Mouse (Mus musculus) thymus, adult 18-20 months (tissue): ENCODE measurements around the gene Unc79.

Experiments used
- DNase-seq, 2 experiments: peaks; one replicate each; pipeline ENCODE4 v3.0.0; 2022; ENCODE audit warnings: mixed read lengths in 2 of 2

The Unc79 gene

DNA sequence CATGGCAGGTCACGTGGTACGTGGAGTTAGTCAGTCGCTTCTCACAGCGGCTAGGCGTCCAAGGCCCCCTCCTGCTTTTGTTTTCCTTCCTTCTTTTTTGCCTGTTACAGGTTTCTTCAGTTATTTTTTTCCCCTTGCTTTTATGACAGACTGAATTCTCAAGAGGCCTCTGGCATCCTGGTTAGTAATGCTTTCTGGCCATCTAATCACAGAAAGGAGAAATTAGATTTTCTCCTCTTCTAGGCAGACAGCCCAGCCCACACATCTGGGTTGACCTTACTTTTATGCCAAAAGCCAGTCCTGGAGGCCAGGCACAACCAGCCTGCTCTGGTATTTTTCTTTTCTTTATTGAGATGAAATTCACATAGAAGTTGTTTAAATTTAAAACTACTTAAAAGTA is 94.1 kb downstream of the Unc79 start:
- no peak for DNase-seq

DNA sequence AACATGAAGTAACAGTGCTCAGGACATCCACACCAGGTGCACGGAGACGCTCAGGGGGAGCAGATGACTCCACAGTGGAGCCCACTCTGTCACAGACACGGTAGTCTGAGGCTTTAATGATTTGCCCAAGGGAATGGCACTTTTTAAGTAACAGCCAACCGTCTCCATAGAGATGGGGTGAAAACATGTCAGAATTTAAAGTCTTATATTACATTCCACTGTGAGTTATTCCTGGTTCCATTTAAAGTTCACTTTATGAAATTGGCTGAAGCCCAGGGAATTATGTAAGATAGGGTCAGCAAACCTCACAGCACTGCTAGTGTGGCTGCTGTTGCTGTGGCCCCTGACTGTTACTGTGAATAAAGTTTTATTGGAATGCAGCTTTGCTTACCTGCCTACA is 95.8 kb downstream of the Unc79 start:
- no peak for DNase-seq

DNA sequence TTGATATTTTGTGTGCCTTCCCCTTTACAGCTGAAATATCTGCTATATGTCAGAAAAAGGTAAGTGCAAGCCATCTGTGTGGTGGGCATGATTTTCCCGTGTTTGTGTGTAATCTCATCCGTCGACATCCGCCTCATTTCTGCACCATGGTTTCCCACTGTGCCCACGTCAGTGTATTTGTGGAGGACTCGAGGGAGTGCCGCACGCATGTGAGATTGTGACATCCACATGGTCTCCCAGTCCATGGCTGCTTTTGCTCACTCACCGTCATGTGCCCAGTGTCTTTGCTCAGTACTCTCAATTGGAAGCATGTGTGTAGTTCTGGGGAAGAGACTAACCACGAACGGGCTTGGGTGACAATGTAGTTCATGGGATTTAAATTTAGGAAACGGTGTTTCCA is 101.2 kb downstream of the Unc79 start:
- no peak for DNase-seq

DNA sequence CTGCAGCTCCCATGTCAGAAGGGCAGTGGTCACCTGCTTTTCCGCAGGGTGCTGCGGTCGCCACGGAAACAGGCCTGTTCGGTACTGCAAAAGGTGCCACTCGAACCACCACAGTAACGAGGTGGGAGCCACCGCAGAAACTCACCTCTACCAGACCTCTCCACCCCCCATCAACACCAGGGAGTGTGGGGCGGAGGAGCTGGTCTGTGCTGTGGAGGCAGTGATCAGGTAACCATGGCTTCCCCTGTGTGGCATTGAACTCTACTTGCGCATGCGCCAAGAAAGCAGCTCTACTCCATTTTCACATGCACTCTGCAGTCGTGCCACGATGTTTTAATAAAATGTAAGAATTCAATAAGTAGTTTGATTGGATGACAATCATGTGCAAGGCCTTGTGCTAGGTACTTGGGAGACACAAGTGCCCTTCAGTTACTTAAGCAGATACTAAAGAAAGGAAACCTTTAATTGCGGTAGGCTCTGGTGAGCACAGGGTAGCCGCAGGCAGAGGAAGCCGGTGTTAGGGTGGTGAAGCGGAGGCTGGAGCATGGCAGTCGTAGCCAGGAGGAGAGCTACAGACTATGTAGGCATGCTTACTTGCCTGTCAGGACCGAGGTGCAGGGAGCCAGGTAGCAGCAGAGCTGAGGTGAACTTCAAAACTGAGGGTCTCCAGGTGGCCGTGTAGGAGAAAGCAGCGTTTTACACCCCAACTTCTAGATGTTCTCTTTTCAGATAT is 110.8 kb downstream of the Unc79 start:
- DNase-seq, result no peak

DNA sequence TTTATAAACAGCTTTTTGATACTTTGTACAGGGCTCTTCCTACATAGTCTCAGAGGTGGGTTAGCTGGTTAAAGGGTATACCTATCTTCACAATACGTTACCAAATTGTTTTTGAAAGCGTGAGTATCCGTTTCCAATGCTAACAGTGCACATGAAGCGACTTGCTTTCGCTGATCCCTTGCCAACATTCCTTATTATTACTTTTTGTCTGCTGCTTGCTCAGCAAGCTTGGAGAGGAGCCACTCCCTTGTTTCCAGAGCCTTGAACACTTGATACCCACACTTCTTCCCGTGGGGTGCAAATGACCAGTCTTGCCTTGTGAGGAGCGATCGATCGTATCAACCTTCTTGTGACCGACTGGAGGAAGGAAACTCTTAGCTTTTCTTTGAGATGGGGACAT is 112.1 kb downstream of the Unc79 start:
- DNase-seq, result no peak

DNA sequence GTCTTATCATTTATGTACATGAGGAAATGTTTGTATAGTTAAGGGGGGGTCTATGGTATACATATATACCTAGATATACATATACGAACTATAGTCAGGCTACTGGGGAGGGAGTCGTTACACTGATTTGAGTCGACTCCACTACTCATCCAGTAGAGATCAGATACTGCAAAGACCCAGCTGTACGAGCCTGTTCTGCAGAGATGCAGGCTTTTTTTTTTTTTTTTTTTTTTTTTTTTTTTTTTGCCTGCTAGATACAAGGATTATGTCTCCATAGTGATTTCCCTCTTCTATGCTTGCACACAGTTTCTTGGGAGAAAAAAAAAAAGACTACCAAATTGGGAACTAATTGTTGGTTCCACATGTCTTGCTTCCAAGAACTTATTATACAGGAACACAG is 113.5 kb downstream of the Unc79 start:
- no peak for DNase-seq

DNA sequence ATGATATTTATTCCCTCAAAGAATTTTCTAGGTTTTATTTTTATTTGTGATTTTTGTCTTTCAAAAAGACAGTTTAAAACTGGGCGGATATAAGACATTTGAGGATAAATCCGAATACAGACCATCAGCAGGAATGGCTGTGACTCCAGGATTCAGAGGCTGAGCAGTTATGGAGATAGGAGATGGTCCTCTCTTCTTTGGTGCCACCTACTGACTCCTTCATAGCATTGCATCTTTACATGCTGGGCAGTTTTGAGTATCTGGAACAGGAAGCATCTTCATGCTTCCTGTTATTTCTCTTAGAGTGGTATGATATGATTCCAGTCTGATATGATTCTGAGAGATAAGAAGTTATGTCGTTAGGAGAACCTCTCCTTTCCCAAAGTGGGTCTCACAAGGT is 116.3 kb downstream of the Unc79 start:
- DNase-seq, result no peak

DNA sequence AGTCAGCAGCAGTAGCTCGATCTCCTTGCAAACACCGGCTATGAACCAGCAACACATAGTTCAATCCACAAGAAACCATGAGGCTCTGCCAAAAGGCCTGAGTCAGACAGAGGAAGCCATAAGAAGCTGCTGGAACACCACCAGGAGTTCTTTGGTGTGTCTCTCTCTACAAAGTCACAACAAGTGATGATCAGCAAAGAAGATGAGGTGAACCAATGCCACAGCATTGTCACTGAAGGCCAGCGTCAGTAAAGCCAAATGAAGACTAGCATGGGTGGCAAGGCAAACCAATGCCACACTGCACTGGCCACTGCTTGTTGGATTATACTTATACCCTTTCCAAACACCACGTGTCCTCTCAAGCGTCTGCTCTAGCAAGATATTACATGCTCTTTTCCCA is 119.5 kb downstream of the Unc79 start:
- DNase-seq, result no peak

DNA sequence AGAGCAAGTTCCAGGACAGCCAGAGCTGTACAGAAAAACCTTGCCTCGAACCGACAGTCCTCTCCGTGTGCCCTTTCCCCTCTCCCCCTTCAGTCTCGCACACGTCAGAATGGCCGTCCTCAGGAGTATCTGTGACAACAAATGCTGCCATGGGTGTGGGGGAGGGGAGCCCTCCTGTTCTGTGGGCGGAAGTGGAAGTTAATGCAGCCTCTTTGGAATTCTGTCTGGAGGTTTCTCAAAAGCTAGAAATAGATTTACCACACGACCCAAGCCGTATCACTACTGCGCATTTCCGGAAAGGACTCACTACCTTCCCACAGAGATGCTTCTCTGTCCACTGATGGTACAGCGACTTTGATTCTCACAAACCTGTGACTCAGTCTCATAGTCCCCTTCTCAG is 120.9 kb downstream of the Unc79 start:
- DNase-seq, result no peak

DNA sequence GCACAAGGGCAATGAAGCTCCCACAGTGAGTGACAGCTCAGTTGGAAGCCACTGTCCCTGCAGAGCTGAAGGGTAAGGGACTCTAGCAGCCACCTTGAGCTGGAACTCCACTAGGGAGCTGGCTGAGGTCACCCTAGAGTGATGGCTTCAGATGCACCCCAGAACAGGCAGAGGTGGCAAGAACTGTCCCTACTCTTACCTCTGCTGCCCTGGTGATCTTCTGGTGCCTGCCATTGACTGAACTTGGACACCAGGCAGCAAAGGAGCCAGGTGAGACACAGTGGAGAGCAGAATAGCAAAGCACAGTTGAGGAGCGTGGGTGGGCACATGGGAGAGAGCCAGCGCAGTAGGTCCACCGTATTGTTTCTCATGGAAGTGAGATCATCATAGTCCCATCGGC is 125.3 kb downstream of the Unc79 start:
- no peak for DNase-seq

DNA sequence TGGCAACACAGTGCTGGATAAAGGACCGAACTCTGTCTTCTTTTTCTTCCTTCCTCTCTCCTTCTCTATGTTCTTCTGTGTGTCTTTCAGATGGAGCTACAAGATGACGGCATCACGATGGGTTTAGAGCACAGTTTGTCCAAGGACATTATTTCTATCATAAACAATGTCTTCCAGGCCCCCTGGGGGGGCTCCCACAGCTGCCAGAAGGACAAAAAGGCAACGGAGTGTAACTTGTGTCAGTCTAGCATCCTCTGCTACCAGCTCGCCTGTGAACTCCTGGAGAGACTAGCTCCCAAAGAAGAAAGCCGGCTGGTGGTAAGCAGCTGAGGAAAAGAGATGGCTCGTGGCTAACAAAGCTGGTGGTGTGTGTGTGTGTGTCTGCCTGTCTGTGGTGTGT is 130.1 kb downstream of the Unc79 start:
- DNase-seq, result no peak

DNA sequence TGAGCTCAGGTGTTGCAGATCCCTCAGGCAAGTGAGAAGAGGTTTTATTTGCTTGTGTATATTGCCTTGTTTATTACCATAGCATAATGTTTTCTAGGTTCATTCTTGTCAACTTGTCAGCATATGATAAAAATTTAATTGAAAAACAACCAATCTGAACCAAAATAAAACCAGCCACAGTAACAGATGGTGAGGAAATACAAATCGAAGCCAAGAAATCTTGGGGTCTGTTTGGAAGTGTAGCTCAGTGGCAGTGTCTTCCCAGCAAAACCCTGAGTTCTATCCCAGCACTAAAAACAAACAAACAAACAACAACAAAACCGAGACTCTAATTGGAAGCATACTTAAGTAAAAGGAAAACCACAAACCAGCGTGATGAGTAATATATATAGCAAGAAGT is 131.4 kb downstream of the Unc79 start:
- no peak for DNase-seq

DNA sequence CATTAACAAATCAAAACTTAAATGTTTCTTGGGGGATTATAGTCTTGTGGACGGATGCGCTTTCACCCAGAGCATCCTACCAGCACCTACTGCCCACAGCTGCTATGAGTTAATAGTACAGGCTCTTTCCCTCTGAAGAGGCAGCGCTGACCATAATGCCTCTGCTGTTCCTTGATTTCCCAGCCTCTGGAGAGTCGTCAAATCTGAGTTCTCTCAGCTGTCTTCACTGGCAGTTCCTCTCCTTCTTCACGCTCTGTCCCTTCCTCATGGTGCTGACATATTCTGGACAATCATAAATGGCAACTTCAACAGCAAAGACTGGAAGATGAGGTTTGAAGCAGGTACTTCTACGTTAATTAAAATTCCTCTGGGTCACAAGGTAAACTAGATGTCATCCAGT is 143.2 kb downstream of the Unc79 start:
- no peak for DNase-seq

DNA sequence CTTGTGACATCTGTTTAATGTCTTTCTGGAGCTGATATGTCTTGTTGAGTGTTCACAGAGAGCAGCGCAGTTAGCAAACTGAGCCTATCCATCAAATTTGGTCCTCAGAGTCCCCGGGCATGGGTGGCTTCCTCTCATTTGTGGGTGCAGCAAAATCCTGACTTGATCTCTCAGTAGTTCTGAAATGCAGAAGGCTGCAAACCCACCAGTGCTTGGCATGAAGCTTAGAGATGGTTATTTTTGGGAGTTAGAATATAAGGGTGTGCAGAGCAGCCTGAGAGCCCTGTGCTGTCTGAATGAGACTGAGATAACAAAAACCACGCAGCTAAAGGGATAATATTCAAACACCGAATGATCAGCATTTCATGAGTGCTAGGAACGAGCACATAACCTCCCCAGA is 146.5 kb downstream of the Unc79 start:
- DNase-seq, result no peak

DNA sequence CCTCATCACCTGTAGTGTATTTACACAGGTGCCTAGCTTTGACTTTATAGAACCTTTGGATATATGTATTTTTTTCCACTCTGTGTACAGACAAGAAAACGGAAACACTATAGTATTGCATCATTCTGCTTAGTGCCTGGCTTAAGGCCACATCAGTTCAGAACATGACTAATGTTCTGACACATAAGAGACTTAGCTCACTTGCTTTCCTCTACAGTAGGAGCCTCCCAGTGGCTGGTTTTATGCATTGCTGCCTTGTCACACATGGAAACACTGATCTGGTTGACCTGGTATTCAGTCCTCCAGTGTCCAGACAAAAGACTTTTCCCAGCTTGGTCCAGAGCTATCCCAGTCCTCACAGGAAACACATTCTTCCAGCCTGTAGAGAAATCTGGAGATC is 150.5 kb downstream of the Unc79 start:
- DNase-seq, result no peak

DNA sequence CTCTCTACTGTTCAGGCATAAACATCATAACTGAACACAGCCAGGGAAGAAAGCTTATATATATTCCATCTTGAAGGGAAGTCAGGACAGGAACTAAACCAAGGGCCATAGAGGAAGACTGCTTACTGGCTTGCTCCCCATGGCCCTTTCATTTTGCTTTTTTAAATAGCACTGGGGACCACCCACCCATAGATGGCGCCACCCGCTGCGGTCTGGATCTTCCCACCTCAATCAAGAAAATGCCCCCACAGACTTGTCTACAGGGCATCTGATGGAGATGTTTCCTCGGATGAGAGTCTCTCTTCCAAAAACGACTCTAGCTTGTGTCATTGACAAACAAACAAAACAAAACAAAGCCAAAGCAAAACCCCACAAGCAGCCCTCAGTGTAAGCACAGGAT is 151.4 kb downstream of the Unc79 start:
- no peak for DNase-seq

DNA sequence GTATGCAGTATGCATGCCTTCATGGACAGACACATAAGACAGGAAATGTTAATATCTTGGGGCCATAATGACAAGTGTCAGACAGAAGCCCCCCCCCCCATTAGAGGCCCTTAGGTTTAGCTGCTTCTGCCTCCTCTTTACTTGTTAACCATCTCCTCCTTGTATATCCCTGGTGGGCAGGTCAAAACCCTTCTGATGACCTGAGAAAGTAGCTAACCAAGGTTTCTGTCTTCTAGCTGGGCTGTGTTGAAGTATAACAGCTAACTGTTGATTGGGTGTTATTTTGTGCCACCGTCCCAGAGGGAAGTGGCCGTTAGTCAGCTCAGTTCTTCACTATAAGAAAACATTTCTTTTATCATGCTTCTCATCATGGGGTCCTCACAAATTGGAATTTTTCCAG is 154.4 kb downstream of the Unc79 start:
- no peak for DNase-seq

DNA sequence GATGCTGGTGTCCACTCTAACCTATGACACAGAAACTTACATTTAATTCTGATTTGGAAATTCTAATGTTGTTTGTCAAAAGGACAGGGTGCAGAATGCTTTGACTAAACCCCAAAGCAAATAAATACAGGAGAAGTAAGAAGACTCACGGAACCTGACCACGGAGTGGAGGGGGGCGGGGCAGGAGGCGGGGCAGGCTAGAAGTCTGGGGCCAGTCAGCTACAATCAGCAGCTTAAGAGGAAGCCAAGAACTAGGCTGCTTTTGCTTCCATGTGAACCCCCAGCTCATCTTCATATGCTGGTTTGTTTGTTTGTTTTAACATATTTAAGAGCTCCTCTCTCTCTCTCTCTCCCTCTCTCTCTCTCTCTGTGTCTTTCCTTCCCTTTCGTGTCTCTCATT is 154.9 kb downstream of the Unc79 start:
- no peak for DNase-seq

DNA sequence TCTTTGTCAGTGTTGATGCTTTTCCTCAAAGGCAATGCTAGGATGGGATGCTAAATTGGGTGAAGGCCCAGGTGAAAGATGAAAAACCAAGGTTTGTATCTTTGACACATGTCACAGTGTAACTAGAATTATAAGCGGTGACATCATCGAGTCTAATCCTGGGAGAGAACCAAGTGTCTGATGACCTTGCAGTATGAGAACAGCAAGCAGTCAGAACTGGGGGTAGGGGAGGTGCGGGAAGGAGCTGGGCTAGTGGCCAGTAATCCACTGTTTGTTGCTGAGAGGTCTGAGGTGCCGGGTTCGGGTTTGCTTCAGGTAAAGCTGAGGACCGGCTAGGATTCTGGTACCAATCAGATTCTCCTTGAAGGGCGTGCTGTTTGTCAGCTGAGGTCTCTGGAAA is 160.6 kb downstream of the Unc79 start:
- no peak for DNase-seq

DNA sequence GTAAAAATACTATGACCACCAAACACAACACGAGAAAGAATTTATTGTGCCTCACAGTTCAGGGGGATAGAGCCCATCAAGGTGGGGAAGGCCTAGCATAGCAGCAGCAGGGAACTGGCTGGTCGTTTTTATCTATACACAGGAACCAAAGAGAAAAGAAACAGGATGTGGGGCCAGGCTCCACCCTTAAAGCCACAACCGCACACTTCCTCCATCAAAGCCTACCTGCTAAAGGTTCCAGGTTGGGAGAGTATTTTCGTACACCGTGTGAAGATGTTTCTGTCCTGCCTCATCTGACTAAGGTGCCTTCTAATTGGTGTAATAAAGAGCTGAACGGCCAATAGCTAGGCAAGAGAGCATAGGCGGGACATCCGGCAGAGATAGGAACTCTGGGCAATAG is 168.0 kb downstream of the Unc79 start:
- DNase-seq, result no peak

DNA sequence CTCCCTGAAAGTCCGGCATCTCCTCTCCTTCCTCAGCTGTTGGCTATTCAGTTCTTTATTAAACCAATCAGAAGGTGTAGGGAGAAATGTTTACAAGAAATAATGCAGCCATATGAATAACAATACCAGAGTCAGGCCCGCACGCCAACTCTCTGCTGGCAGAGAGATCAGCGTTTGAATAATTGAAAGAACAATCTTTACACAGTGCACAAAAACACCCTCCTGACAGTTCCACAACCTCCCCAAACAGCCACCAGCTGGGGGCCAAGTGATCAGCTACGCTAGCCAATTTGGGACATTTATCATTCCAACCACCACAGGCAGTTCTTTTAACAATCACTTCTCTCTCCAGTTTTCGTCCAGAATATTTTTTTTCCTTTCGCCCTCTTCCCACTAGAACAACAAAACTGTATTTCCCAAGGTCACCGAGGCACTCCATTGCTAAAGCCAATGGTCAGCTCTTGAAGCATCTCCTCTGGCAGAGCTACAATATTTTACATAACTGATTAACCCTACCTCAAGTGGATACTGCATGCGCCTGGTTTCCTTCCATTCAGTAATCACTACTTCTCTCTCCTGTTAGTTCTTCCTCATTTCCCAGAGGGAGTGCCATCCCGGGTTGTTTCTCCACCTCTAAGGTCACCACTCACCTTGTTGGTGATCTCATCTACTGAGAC is 169.0 kb downstream of the Unc79 start:
- DNase-seq, result no peak

DNA sequence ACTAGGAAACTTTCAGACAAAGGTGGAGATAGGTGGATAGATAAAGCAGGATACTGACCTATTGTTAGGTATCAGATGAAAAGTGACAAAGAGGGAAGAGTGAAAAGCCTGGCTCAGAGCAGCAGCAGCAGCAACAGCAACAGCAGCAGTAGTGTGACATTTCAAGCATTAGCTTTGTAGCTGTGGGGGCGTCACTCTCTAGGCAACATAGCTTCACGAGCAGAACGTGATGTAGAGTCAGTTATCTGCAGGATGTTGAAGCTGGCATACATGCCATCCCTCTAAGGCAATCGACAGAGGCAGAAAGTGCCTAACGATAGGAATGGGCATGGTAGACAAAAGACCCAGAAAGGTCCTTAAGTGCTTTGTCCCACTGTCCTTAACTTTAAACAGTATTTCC is 173.3 kb downstream of the Unc79 start:
- no peak for DNase-seq

DNA sequence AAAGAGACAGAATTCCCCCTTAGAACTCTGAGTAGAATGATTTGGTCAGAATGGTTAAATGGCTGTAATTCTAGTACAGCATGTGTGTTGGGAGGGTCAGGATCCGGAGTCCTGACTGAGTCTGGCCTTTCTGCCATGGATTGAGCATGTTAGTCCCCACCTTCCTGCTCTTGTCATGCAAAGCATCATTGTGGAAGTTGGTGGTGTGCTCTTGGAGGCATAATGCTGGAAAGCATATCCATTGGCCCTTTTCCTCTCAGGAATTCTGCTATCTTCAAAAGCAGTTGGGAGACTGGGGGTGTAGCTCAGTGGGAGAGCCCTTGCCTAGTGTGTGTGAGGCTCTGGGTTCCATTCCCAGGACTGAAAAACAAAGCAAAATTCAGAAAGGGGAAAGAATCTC is 175.2 kb downstream of the Unc79 start:
- DNase-seq, result no peak

DNA sequence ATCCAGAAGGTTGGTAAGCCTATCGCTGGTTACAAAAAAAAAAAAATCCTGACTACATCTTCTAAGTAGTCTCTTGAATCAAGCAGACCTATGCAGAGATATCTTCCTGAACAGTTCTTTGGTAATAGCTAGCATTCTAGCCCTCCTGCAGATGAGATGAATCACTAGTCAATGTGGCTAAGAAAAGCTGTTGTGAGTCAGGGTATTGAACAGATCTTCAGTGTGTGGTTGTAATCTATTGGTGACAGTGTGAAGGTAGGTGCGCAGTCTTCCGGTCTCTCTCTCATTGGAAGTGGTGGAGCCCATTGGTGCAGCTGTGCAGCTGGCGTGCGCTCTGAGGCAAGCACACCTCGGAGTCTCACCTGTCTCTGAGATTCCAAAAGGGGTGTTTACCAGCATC is 180.3 kb downstream of the Unc79 start:
- no peak for DNase-seq
